Mouse (Mus musculus) embryonic facial prominence, embryonic 12.5 days (tissue): Measurements from ENCODE around the gene Dclk2. TPM values are rescaled to one million over a fixed set of nuclear protein-coding genes. Genes with fewer than 3 reads are reported as not detected.
A peak's percentile ranks its signal among the peaks of the same experiment; 100 is the strongest.

Source experiments
- ATAC-seq: fragments of 200-750 bp; cut with Nextera tagmentation; 2 replicates; pipeline ENCODE4 v1.8.0; 2017; ENCODE audit not compliant: insufficient number of reproducible peaks, insufficient read depth, low FRiP score, low TSS enrichment
- H3K27ac ChIP-seq: fragments of 300-500 bp; sonication (generic); 2 replicates; pipeline ENCODE4 v1.5.1; 2016; ENCODE audit warnings: mild to moderate bottlenecking
- H3K27me3 ChIP-seq: fragments of 300-500 bp; sonication (generic); 2 replicates; pipeline ENCODE4 v1.6.1; 2016; ENCODE audit warnings: mild to moderate bottlenecking, moderate library complexity
- H3K36me3 ChIP-seq: fragments of 300-500 bp; sonication (generic); 2 replicates; pipeline ENCODE4 v1.6.1; 2016; ENCODE audit warnings: mild to moderate bottlenecking
- H3K4me1 ChIP-seq: fragments of 300-500 bp; sonication (generic); 2 replicates; pipeline ENCODE4 v1.6.1; 2016
- H3K4me2 ChIP-seq: fragments of 300-500 bp; sonication (generic); replicated peaks from 2 replicates; pipeline ENCODE4 v1.6.1; 2016; ENCODE audit warnings: mild to moderate bottlenecking, moderate library complexity
- H3K4me3 ChIP-seq: fragments of 300-500 bp; sonication (generic); 2 replicates; pipeline ENCODE4 v1.5.1; 2016; ENCODE audit warnings: mild to moderate bottlenecking
- H3K9ac ChIP-seq: fragments of 300-500 bp; sonication (generic); 2 replicates; pipeline ENCODE4 v1.6.1; 2016; ENCODE audit warnings: mild to moderate bottlenecking, moderate library complexity
- H3K9me3 ChIP-seq: fragments of 300-500 bp; sonication (generic); 2 replicates; pipeline ENCODE4 v1.6.1; 2016; ENCODE audit warnings: mild to moderate bottlenecking, moderate library complexity
- WGBS: fragments of 180-500 bp; shearing (Covaris S2); methylation state at CpG from one replicate; pipeline ENCODE4 v1.1.7; 2016; 5-methylcytosine and 5-hydroxymethylcytosine counted together
- polyA plus RNA-seq: library from polyadenylated mRNA; unstranded; fragments of >200 nt; fragmentation: Nextera tagmentation; extraction: Ambion mirVana; gene quantifications from 2 replicates; pipeline ENCODE4 v1.2.1, GENCODE M21; 2016

Gene Dclk2
- polyA plus RNA-seq, 1 experiment from 2014 or later, result 22.2 TPM

DNA sequence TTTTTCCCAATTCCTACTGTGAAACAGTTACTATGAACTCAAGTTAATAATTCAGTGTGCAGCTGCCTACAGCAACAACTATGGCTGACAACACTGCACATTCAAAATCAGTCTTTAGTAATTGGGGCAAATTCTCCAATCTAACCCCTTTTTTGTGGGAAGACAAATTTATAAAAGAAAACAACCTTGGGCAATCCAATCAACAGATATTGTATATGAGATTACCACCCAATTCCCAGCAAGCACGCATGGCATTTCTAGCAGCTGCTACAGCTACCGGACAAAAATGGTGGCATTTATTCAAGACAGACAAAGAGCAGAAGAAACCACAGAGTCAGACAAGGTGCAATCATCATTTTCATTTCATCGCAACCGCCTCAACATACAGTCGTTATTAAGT, 62.0 kb downstream of the Dclk2 start:
- Histone ChIP-seq H3K4me1 (peaks cover 35% of the 10 kb centered on the region), H3K27me3 (no peaks in the 10 kb centered on the region), H3K4me2 (no peak overlapping the region), H3K9ac (no peak overlapping the region), H3K4me3 (no peak overlapping the region), H3K9me3 (no peaks in the 10 kb centered on the region), H3K27ac (no peak overlapping the region), H3K36me3 (no peaks in the 10 kb centered on the region)
- 87% methylated on average over 5 of the region's 5 CpGs for WGBS
- no peak for ATAC-seq

DNA sequence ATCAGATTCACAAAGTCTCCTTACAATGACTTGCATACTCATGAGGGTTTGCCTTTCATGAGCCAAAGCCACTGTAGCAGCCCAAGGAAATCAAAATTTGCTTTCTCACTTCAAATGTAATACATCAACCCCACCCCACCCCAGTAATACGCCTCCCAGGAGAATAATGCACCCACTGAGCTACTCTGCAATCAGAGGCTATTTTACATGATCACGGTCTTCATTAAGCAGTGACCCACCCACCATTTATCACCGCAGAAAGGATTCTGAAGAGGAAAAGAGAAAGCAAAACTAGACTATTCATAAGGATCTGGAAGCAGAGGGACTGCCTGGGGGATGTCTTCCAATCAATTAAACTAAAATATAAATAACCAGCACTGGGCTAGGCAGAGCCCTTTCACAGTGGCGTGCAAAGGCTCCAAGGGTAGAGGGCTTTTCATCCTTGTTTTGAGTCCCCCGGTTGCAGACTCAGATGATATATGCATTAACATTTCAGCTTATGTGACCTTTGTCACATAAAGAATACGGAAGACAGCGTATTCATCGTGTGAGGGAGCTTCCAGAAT, 62.7 kb downstream of the Dclk2 start:
- no peaks in the 10 kb centered on the region for H3K9me3 ChIP-seq
- H3K9ac ChIP-seq, result no peak overlapping the region
- H3K27ac ChIP-seq, result no peak overlapping the region
- no peaks in the 10 kb centered on the region for H3K27me3 ChIP-seq
- H3K4me2 ChIP-seq, result no peak overlapping the region
- H3K4me3 ChIP-seq, result no peak overlapping the region
- WGBS, result 78% methylated on average over 8 of the region's 8 CpGs
- no peaks in the 10 kb centered on the region for H3K36me3 ChIP-seq
- peaks cover 33% of the 10 kb centered on the region for H3K4me1 ChIP-seq
- no peak for ATAC-seq

DNA sequence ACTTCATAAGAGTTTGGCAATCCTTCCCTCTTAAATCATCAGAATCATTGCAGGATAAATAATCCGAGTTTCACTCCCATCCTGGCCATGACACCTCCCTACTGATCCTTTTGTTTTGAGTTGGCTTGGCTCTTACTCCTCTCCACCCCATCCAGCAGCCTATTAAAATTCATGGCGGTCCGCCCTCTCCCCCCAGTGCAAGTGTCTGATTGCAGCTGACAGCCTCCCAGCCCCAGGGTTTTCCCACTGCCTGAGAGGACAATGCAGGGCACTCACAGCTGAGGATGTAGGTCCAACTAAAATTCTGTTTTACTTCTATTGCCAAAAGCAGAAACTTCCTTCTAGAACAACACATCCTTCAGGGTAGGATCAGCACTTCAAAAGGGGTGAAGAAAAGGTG, 67.8 kb downstream of the Dclk2 start:
- ATAC-seq, result no peak

DNA sequence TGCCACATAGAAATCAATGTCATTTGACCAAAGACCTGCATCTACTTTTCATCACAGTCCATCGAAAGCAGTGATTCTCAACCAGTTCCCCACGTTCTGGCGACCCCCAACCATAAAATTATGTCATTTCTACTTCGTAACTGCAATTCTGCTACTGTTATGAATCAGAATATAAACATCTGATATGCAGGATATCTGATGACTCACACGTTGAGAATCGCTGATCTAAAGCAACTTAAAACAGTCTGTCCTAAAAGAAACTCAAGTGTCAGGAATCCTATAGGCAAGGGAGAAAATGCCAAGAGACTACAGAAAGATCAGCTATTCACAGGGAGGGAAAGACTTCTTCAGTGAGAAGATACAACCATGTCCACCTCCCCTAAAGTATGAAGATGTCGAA, 69.5 kb downstream of the Dclk2 start:
- H3K4me3 ChIP-seq, result no peak overlapping the region
- peak overlapping the region; percentile 36; the same call in 1 of the 2 replicates for H3K4me2 ChIP-seq
- H3K36me3 ChIP-seq, result no peaks in the 10 kb centered on the region
- no peak for ATAC-seq
- peaks cover 49% of the 10 kb centered on the region for H3K4me1 ChIP-seq
- WGBS, result 65% methylated on average over 7 of the region's 7 CpGs
- peak overlapping the region; percentile 92 for H3K27ac ChIP-seq
- no peaks in the 10 kb centered on the region for H3K9me3 ChIP-seq
- no peak overlapping the region for H3K9ac ChIP-seq
- H3K27me3 ChIP-seq, result no peaks in the 10 kb centered on the region

More for the DNA sequence above, 67.8 kb downstream of the Dclk2 start:
- Histone ChIP-seq H3K36me3 (no peaks in the 10 kb centered on the region), H3K4me3 (no peak overlapping the region), H3K9ac (no peak overlapping the region), H3K4me2 (no peak overlapping the region), H3K27ac (no peak overlapping the region), H3K4me1 (peaks cover 38% of the 10 kb centered on the region), H3K27me3 (no peaks in the 10 kb centered on the region), H3K9me3 (no peaks in the 10 kb centered on the region)
- whole genome bisulfite sequencing, result 43% methylated on average over 3 of the region's 3 CpGs

DNA sequence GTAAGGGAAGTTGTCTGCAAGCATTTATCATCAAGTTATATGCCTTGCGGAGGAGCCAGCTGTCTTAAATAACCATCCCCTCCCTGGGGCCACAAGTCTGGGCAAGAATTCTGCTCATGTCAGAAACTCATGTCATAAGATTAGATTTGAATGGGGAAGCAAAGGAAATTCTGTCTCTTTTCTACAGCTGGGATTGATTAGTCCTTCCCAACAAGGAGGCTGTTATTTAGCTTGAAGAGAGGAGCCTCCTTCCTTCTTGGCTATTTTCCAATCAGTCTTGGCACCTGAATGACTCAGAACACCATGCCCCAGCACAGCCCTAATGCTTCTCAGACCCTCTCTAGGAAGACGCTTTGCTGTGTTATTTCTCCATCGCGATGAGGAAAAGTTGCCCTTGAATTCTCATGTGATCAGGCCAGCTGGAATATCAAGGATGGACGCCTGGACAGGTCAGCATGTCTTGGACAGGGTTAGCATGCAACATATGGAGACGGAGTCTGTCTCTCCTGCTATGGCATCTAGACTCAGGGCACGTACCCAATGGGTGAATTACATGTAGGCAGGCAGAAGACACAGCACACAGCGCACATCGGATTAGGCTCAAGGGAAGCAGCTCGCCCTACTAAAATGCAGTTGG, 70.1 kb downstream of the Dclk2 start:
- peak; percentile 70 for ATAC-seq
- no peaks in the 10 kb centered on the region for H3K27me3 ChIP-seq
- peak overlapping the region; percentile 92 for H3K27ac ChIP-seq
- 29% methylated on average over 10 of the region's 10 CpGs for WGBS
- H3K4me1 ChIP-seq, result peaks cover 54% of the 10 kb centered on the region
- peak overlapping the region; percentile 36 for H3K4me2 ChIP-seq
- H3K9ac ChIP-seq, result no peak overlapping the region
- no peaks in the 10 kb centered on the region for H3K9me3 ChIP-seq
- no peak overlapping the region for H3K4me3 ChIP-seq
- H3K36me3 ChIP-seq, result no peaks in the 10 kb centered on the region

DNA sequence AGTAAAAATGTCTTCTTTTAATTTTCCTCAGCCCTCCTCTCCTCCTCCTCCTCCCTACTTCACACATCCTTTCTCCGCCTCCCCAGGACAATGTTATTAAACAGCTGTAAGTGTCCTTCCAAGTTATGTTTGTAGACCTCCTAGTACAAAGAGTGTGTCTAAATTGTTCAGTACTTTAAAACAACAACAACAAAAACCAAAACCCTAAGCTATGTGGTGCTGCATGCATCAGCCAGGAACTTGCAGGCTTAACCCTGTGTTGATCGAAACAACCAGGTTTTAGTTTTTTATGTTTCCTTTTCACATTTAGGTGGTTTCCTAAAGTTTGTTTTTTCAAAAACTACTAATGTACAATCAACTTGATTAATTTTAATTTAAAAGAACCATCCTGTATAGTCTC, 71.3 kb downstream of the Dclk2 start:
- H3K27me3 ChIP-seq, result no peaks in the 10 kb centered on the region
- no peak for ATAC-seq
- H3K36me3 ChIP-seq, result no peaks in the 10 kb centered on the region
- 59% methylated on average over 2 of the region's 2 CpGs for whole genome bisulfite sequencing
- H3K4me3 ChIP-seq, result no peak overlapping the region
- peaks cover 60% of the 10 kb centered on the region for H3K4me1 ChIP-seq
- H3K9me3 ChIP-seq, result no peaks in the 10 kb centered on the region
- no peak overlapping the region for H3K4me2 ChIP-seq
- no peak overlapping the region for H3K9ac ChIP-seq
- 0 out of 2 replicates have a peak overlapping the region, but pooled peaks have one; percentile 46 for H3K27ac ChIP-seq

DNA sequence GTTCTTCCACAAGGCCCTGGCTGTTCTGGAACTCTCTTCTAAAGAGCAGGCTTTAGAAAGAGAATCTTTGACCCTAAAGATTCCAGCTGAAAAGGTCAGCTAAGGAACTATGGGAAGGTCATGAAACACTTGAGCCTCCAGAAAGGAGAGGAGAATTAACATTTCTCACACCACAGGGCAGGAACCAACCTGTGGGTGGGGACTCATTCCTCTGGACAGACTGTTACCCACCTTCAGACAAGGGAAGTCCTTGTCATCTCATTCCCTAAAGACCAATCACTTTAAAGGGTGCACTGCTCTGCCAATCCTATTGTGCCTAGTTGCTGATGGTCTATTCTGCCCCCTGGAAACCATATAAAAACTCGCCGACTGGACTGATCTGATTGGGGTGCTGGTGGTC, 73.1 kb downstream of the Dclk2 start:
- Histone ChIP-seq H3K4me3 (no peak overlapping the region), H3K27me3 (no peaks in the 10 kb centered on the region), H3K4me2 (no peak overlapping the region), H3K4me1 (peaks cover 56% of the 10 kb centered on the region), H3K27ac (no peak overlapping the region), H3K9ac (no peak overlapping the region), H3K36me3 (no peaks in the 10 kb centered on the region), H3K9me3 (no peaks in the 10 kb centered on the region)
- WGBS, result 68% methylated on average over 2 of the region's 2 CpGs
- ATAC-seq, result no peak

DNA sequence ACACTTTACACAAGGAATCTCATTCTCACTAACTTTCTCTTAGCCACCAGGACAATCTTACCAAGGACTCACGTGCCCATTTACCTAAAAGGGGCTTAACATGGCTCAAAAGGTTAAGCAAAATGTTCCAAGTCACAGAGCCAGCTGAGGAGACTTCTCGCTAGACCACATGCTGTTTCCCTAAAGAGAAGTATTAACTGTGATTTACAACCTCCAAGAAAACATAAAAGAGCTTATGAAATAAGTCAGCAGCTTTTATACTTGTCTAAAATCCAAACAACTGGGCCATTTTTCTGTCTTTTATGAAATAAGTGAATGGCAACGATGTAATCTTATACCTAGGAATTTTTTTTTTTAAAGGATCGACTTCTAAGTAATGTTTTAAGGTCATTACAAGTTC, 74.6 kb downstream of the Dclk2 start:
- Histone ChIP-seq H3K27ac (peak overlapping the region; percentile 58), H3K9ac (no peak overlapping the region), H3K4me2 (no peak overlapping the region), H3K4me3 (no peak overlapping the region), H3K4me1 (peaks cover 45% of the 10 kb centered on the region), H3K27me3 (no peaks in the 10 kb centered on the region), H3K9me3 (no peaks in the 10 kb centered on the region), H3K36me3 (no peaks in the 10 kb centered on the region)
- 9% methylated on average over 4 of the region's 4 CpGs for WGBS
- no peak for ATAC-seq

DNA sequence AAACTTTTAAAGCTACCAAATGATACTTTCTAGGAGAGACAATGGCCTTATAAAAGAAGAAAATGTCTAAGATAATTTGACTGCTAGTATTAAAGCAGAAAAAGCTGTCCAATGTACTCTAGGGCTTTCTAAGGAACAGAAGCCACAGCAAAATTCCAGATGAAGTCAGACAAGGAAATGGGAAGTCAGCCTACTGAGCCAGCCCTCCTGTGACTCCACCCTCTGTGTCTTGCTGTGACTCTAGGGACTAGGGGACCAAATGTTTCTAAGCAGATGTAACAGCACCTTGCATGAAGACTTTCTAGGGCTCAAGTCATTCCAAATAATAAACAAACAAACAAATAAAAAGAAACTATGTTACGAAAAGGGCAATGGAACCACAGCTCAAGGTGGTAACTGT, 75.1 kb downstream of the Dclk2 start:
- no peak overlapping the region for H3K9ac ChIP-seq
- H3K4me2 ChIP-seq, result no peak overlapping the region
- H3K4me1 ChIP-seq, result peaks cover 41% of the 10 kb centered on the region
- H3K9me3 ChIP-seq, result no peaks in the 10 kb centered on the region
- no peaks in the 10 kb centered on the region for H3K27me3 ChIP-seq
- H3K4me3 ChIP-seq, result no peak overlapping the region
- H3K27ac ChIP-seq, result peak overlapping the region; percentile 58
- WGBS, result 71% methylated on average over 1 of the region's 1 CpGs
- H3K36me3 ChIP-seq, result no peaks in the 10 kb centered on the region
- ATAC-seq, result no peak

DNA sequence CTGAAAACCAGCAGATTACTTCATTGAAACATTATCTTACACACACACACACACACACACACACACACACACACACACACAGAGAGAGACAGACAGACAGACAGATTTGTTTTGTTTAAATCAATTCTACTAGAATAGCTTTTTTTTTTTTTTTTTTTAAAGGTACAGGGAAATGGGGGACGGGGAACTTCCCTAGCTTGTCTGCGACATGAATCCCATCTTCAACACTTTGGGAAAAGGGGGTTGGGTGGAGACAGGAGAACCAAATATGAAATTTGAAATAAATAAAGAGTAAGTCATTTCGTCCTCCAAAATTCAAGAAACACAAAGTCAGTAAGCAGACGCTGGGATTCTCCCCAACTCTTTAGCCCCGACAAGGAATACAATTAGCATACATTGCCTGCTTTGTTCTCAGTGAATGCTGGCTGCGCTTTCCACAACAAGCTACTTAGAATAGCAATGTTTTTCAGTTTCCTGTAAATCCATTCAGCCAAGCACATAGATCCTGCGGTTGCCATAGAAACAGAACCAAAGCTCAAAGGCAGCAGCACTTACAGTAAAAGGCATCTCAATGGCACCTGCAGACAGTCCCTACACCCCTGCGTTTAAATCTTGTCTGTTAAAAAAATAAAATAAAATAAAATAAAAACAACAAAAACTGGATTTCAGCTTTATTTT, 75.7 kb downstream of the Dclk2 start:
- H3K4me1 ChIP-seq, result peaks cover 38% of the 10 kb centered on the region
- peak overlapping the region; percentile 21 for H3K4me2 ChIP-seq
- WGBS, result 10% methylated on average over 8 of the region's 8 CpGs
- H3K9me3 ChIP-seq, result no peaks in the 10 kb centered on the region
- H3K27me3 ChIP-seq, result no peaks in the 10 kb centered on the region
- 0 out of 2 replicates have a peak overlapping the region, but pooled peaks have one; percentile 11 for H3K27ac ChIP-seq
- no peak for ATAC-seq
- no peaks in the 10 kb centered on the region for H3K36me3 ChIP-seq
- H3K9ac ChIP-seq, result no peak overlapping the region
- no peak overlapping the region for H3K4me3 ChIP-seq

DNA sequence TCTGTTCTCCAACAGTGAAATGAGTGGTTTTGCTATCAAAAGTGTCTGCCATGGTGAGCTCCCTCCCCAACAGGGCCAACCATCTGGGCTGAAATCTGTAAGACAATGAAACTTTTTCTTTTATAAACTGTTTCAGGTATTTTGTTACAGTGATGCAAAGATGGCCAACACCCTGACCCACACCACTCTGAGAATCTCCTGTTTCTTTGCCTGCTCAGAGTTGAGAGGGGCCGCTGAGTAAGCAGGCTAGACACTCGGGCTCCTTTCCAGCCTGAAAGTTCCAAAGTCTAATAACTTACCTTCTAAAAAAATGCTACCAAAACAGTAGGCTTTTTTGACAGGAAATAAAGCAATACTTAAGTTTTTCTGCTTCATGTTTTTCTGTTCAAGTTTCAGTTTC, 78.2 kb downstream of the Dclk2 start:
- 83% methylated on average over 2 of the region's 2 CpGs for WGBS
- ATAC-seq, result no peak
- no peak overlapping the region for H3K27ac ChIP-seq

DNA sequence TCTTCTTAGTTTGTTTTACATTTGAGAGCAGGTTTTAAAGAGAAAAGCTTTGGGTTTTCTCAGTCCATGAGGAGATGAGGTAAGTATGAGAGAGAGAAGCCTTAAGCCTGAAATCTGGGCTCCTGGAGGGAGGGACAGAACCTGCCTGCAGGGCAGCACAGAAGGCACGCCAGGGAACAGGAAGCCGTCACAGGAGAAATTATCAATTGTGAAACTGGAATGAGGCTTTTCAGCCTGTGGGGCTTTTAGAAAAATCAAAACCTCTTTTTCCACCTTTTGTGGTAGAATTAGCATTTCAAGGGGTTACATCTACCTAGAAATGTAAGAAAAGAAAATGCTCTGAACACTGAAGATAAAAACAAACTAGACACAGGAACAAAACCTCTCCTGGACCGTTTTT, 81.0 kb downstream of the Dclk2 start:
- Histone ChIP-seq H3K4me3 (no peak overlapping the region), H3K9me3 (no peaks in the 10 kb centered on the region), H3K4me1 (peaks cover 16% of the 10 kb centered on the region), H3K36me3 (no peaks in the 10 kb centered on the region), H3K4me2 (no peak overlapping the region), H3K27me3 (no peaks in the 10 kb centered on the region), H3K9ac (no peak overlapping the region), H3K27ac (no peak overlapping the region)
- no peak for ATAC-seq
- 16% methylated on average over 3 of the region's 3 CpGs for WGBS

More for the DNA sequence above, 78.2 kb downstream of the Dclk2 start:
- Histone ChIP-seq H3K4me1 (peaks cover 34% of the 10 kb centered on the region), H3K27me3 (no peaks in the 10 kb centered on the region), H3K4me3 (no peak overlapping the region), H3K9me3 (no peaks in the 10 kb centered on the region), H3K4me2 (no peak overlapping the region), H3K36me3 (no peaks in the 10 kb centered on the region), H3K9ac (no peak overlapping the region)
